16 mouse cellular contexts compared by ENCODE assay signal in genomic region chr14:25392940-25393339, GRCm38 (mm10).
"Had no signal": no experiment of that assay in that cellular context is flagged by ENCODE, and none has a peak within 500 bp of the region (broad histone marks: within the 10 kb centered on the region; RNA-seq: fewer than 3 reads in every experiment).

No protein-coding gene starts in this region.

- H3K4me2 ChIP-seq: limb, embryonic 13.5 days; liver, embryonic 12.5 days; liver, embryonic 15.5 days; lung, embryonic 15.5 days; midbrain, embryonic 11.5 days had no signal

- H3K9me3 ChIP-seq: limb, embryonic 10.5 days; limb, embryonic 13.5 days; liver, embryonic 12.5 days; liver, embryonic 15.5 days; lung, embryonic 15.5 days had no signal

- H3K36me3 ChIP-seq: limb, embryonic 10.5 days; limb, embryonic 13.5 days; liver, embryonic 12.5 days; liver, embryonic 15.5 days; lung, embryonic 15.5 days had no signal

- H3K9ac ChIP-seq: limb, embryonic 13.5 days; liver, embryonic 12.5 days; liver, embryonic 15.5 days; lung, embryonic 15.5 days had no signal

- H3K4me3 ChIP-seq: limb, embryonic 10.5 days; limb, embryonic 13.5 days; liver, embryonic 12.5 days; liver, embryonic 15.5 days; lung, embryonic 15.5 days had no signal

- H3K27me3 ChIP-seq: limb, embryonic 13.5 days; lung, embryonic 15.5 days had no signal

- H3K27ac ChIP-seq: limb, embryonic 10.5 days; limb, embryonic 13.5 days; liver, embryonic 12.5 days; liver, embryonic 15.5 days; lung, embryonic 15.5 days had no signal

- DNase-seq: kidney, adult 18-20 months; kidney, adult 9 months; kidney, postnatal 14 days; lung, adult 18-20 months; lung, postnatal 10 days; midbrain, embryonic 14.5 days; retina, postnatal 1 day; right cerebral cortex, postnatal 25 days; thymus, adult 18-20 months; thymus, postnatal 36 days had no signal
